Mouse (Mus musculus) adrenal gland, adult 8-10 months (tissue): ENCODE results near the gene Pip4p1. TPM values are rescaled to one million over a fixed set of nuclear protein-coding genes. Genes with fewer than 3 reads are reported as not detected.
"Not testable (repeated sequence)": the region's sequence is repeated elsewhere in the genome, so short reads cannot be mapped to it uniquely, and the experiment has no call there.

Source experiments
- DNase-seq: peaks from one replicate; pipeline ENCODE4 v3.0.0; 2022
- total RNA-seq, 4 experiments: library from RNA; stranded (reverse); gene quantifications; 2 replicates each; pipeline ENCODE4 v1.2.4; 2022

The Pip4p1 gene
- total RNA-seq, 4 experiments from 2014 or later = 62.3 to 74.8 (median 68.0) TPM

DNA sequence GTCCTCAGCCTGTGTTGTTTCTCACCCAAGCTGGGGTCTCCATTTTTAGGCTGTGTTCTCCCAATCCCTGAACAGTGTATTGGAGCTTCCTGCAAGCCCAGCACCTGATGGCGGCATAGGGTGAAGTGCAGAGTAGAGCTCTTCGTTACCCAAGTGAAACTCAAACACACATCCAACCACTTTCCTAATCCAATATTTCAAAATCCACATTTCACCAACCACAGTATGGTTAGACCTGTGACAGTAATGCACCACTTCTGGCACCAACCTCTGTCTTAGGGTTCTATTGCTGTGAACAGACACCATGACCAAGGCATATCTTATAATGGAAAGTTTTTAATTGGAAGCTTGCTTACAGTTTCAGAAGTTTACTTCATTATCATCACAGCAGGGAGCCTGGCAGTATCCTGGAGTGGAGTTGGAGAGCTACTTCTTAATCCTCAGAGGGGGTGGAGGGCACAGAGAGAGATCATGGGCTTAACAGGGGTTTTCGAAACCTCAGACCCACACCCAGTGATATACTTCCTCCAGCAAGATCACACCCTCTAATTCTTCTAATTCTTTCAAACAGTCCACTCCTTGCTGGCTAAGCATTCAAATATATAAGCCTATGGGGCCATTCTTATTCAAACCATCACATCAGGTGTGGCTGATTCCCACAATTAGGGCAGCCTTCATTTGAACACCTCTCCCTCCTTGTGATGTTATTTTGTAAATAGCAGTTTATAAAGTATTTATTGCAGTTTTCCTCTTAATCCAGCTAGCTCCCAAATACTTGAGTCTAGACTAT lies 7.7 kb upstream of the Pip4p1 start:
- no peak for DNase-seq

DNA sequence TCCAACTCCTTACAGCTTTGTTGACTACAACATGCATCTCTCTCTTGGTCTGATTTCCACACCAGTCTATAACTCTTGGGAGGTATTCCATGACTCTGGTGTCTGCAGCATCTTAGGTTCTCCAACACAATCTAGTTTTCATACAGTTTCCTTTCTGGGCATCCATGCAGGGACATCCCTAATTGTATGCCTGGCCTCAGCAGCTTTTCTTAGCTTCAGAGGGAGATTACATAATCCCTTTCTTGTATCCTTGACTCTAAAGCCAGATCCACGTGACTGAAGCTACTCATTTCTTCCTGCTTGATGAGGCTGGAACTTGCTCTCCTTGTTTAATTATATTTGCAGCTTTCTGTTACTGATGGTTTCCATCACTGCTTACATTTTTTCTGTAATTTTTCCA lies 6.0 kb upstream of the Pip4p1 start:
- no peak for DNase-seq

GRCm38 (mm10) chr14:50931493-50932020 lies 901 bp upstream of the Pip4p1 start:
- no peak for DNase-seq

- no peak for DNase-seq
Observed at GRCm38 (mm10) chr14:50930377-50930753, 291 bp downstream of the Pip4p1 start.

GRCm38 (mm10) chr14:50929951-50930350 lies 705 bp downstream of the Pip4p1 start:
- peak; percentile 29 for DNase-seq

GRCm38 (mm10) chr14:50927366-50927765 lies 3.3 kb downstream of the Pip4p1 start:
- no peak for DNase-seq

- no peak for DNase-seq
Observed at GRCm38 (mm10) chr14:50925111-50925920, 5.3 kb downstream of the Pip4p1 start.

GRCm38 (mm10) chr14:50924281-50925064 lies 6.2 kb downstream of the Pip4p1 start, which contains the start of the genes Osgep and Apex1:
Gene Osgep, minus strand, starts transcription at chr14:50924893.
Gene Apex1, plus strand, starts transcription at chr14:50924968.
- DNase-seq = peak; percentile 96

DNA sequence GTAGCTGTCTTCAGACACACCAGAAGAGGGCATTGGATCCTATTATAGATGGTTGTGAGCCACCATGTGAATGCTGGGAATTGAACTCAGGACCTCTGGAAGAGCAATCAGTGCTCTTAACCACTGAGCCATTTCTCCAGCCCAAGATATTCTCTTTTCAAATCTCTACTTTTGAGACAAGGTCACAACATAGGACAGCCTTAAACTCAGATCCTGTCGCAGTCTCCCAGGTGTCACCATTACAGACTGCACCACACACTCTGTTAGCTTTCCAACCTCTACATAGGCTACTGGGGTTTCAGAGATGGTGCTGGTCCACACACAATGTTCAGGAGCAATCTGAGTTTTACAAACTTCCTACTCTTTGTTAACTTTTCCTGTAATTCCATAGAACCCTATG lies 7.2 kb downstream of the Pip4p1 start:
- DNase-seq = not testable (repeated sequence)

- no peak for DNase-seq
Observed at GRCm38 (mm10) chr14:50911356-50911755, 19.3 kb downstream of the Pip4p1 start.

DNA sequence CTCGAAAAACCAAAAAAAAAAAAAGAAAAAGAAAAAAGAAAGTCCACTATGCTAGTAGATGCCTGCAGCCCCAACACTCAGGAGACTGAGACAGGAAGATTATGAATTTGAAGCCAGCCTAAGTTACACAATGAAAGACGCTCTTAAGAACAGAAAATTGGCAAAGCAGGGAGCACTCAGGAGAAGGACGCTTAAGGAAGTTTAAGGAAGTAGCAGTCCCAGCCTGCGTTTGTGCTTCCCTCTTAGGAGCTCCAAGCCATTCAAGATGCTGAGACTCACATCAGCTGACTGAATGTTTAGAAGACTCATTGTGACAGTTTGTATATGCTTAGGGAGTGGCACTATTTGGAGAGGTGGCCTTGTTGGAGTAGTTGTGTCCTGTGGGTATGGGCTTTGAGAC lies 22.5 kb downstream of the Pip4p1 start:
- no peak for DNase-seq

DNA sequence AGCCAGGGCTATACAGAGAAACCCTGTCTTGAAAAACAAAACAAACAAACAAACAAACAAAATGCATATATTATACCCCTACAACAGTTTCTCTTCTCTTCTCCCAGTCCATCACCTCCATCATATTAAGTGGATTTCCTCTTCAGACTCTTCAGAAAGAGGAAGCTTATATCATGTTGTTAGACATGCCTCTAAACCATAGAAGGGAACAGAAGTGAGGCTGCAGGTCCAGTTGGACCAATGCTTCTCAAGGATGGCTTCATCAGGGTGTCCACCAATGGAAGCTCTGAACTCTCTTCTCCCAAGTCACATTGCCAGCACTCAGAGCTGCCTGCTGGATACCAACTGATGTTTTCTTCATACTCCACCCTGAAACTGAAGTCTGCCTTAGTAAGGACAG lies 25.3 kb downstream of the Pip4p1 start:
- DNase-seq = not testable (repeated sequence)

DNA sequence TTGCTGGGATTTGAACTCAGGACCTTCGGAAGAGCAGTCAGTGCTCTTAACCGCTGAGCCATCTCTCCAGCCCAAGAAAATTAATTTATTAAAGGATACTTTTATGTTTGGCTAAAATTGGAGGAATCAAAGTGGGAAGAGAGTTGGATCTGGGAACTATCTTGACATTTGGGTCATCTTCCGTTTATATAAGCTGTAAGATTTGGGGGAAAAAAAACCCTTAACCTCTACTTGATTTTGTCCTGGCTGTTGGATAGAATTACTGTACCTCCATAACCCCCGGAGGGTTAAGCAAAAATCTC lies 25.9 kb downstream of the Pip4p1 start:
- DNase-seq = no peak

- DNase-seq = peak; percentile 27
Observed at GRCm38 (mm10) chr14:50903973-50904827, 26.5 kb downstream of the Pip4p1 start.

- not testable (repeated sequence) for DNase-seq
Observed at GRCm38 (mm10) chr14:50897992-50898391, 32.7 kb downstream of the Pip4p1 start.

DNA sequence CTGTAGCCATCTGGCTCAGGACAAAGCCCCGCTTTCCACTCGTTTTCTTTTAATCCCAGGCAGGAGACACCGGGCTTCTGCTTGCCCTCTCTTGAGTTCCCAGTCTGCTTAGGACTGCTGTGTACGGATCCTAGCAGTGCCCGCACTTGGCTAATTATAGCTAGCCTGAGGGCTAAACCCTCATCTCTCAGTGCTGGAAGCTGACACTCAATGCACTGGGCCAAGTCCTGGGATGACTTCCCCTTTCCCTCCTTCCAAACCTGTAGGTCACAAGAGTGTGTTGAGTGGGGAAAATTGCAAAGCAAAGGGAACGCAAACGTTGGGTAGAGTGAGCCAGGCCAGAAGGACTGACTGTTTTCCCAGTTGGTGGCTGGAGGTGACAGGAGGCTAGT lies 33.3 kb downstream of the Pip4p1 start, which contains the start of gene Klhl33:
TSS of gene Klhl33 (minus strand) at position 134 of the 392 bp plus-strand sequence.
- DNase-seq = no peak

- DNase-seq = no peak
Observed at GRCm38 (mm10) chr14:50896747-50897373, 33.8 kb downstream of the Pip4p1 start.

GRCm38 (mm10) chr14:50895985-50896746 lies 34.5 kb downstream of the Pip4p1 start:
- peak; percentile 49 for DNase-seq

- DNase-seq = no peak
Observed at GRCm38 (mm10) chr14:50895407-50895806, 35.2 kb downstream of the Pip4p1 start.
